Mouse (Mus musculus): ENCODE results near the gene Zswim5. TPM values are rescaled to one million over a fixed set of nuclear protein-coding genes. Genes with fewer than 3 reads are reported as not detected.
A peak's percentile ranks its signal among the peaks of the same experiment; 100 is the strongest.

The Zswim5 gene
- total RNA-seq, 1 experiment: 2.5 TPM

- no peak overlapping the region for H3K9ac ChIP-seq (ENCODE audit: insufficient read depth, low read depth, low read length, poor library complexity, severe bottlenecking)
- no peaks in the 10 kb centered on the region for H3K9me3 ChIP-seq (ENCODE audit: control insufficient read depth, insufficient read depth, low read depth, low read length)
- no peak overlapping the region for H3K27ac ChIP-seq (ENCODE audit: insufficient read depth, low read depth, low read length, poor library complexity, severe bottlenecking)
- no peak overlapping the region for H3K4me3 ChIP-seq (ENCODE audit: insufficient read depth in 1 of 2, low read depth in 1 of 2, low read length in 2 of 2, poor library complexity in 1 of 2, severe bottlenecking in 1 of 2)
- peaks cover 4 to 6% of the 10 kb centered on the region in 2 experiments; a peak in 3 of 4 replicates for H3K4me1 ChIP-seq (ENCODE audit: control insufficient read depth in 2 of 2, insufficient read depth in 2 of 2, low read length in 2 of 2, poor library complexity in 1 of 2)
- DNase-seq (ENCODE audit: low read depth, low spot score): no peak
- peaks cover 4% of the 10 kb centered on the region for H3K36me3 ChIP-seq (ENCODE audit: control insufficient read depth, insufficient read depth, low read length, poor library complexity, severe bottlenecking)
- TF ChIP-seq MAFK (IDR thresholded peaks at IDR 0.05; ENCODE audit: insufficient read depth, low read depth, low read length): no peak
- TF ChIP-seq HCFC1 (IDR thresholded peaks at IDR 0.05; ENCODE audit: borderline replicate concordance, insufficient read depth, low read length): no peak
- no peak for TF ChIP-seq ZC3H11A (IDR thresholded peaks at IDR 0.05; ENCODE audit: borderline replicate concordance, low read depth, low read length)
- TF ChIP-seq ZNF384 (IDR thresholded peaks at IDR 0.05; ENCODE audit: low read depth, low read length): no peak
- TF ChIP-seq CHD2 (IDR thresholded peaks at IDR 0.05; ENCODE audit: low read depth, low read length): no peak
- in situ Hi-C loops (cut with MboI; ENCODE audit: low sequenced_read_pairs in 2 of 2, unreplicated experiment in 2 of 2): no loop called here
These were observed 140.6 kb downstream of the Zswim5 start for GRCm38 (mm10) chr4:117017738-117018137.

GRCm38 (mm10) chr4:117018327-117018726 lies 141.2 kb downstream of the Zswim5 start:
- peaks cover 4 to 6% of the 10 kb centered on the region in 2 experiments; a peak in 3 of 4 replicates for H3K4me1 ChIP-seq (ENCODE audit: control insufficient read depth in 2 of 2, insufficient read depth in 2 of 2, low read length in 2 of 2, poor library complexity in 1 of 2)
- peaks cover 7% of the 10 kb centered on the region for H3K36me3 ChIP-seq (ENCODE audit: control insufficient read depth, insufficient read depth, low read length, poor library complexity, severe bottlenecking)
- in situ Hi-C loops (cut with MboI; ENCODE audit: low sequenced_read_pairs in 2 of 2, unreplicated experiment in 2 of 2): no loop called here
- DNase-seq (ENCODE audit: low read depth, low spot score): no peak
- H3K27ac ChIP-seq (ENCODE audit: insufficient read depth, low read depth, low read length, poor library complexity, severe bottlenecking): no peak overlapping the region
- no peaks in the 10 kb centered on the region for H3K9me3 ChIP-seq (ENCODE audit: control insufficient read depth, insufficient read depth, low read depth, low read length)
- TF ChIP-seq ZNF384 (IDR thresholded peaks at IDR 0.05; ENCODE audit: low read depth, low read length): no peak
- TF ChIP-seq MAFK (IDR thresholded peaks at IDR 0.05; ENCODE audit: insufficient read depth, low read depth, low read length): no peak
- TF ChIP-seq HCFC1 (IDR thresholded peaks at IDR 0.05; ENCODE audit: borderline replicate concordance, insufficient read depth, low read length): no peak
- no peak for TF ChIP-seq CHD2 (IDR thresholded peaks at IDR 0.05; ENCODE audit: low read depth, low read length)
- TF ChIP-seq ZC3H11A (IDR thresholded peaks at IDR 0.05; ENCODE audit: borderline replicate concordance, low read depth, low read length): no peak
- H3K9ac ChIP-seq (ENCODE audit: insufficient read depth, low read depth, low read length, poor library complexity, severe bottlenecking): no peak overlapping the region
- H3K4me3 ChIP-seq (ENCODE audit: insufficient read depth in 1 of 2, low read depth in 1 of 2, low read length in 2 of 2, poor library complexity in 1 of 2, severe bottlenecking in 1 of 2): no peak overlapping the region

- no peak within 1 kb of the TSS for H3K27ac ChIP-seq (ENCODE audit: insufficient read depth, low read depth, low read length, poor library complexity, severe bottlenecking)
- in situ Hi-C loops (cut with MboI; ENCODE audit: low sequenced_read_pairs in 2 of 2, unreplicated experiment in 2 of 2): no loop called here
- peaks cover 7% of the 10 kb centered on the region for H3K36me3 ChIP-seq (ENCODE audit: control insufficient read depth, insufficient read depth, low read length, poor library complexity, severe bottlenecking)
- H3K4me1 ChIP-seq (ENCODE audit: control insufficient read depth in 2 of 2, insufficient read depth in 2 of 2, low read length in 2 of 2, poor library complexity in 1 of 2): peaks cover 2 to 3% of the 10 kb centered on the region in 2 experiments; a peak in 1 of 4 replicates
- peak; percentile 91 for DNase-seq (ENCODE audit: low read depth, low spot score)
- H3K9ac ChIP-seq (ENCODE audit: insufficient read depth, low read depth, low read length, poor library complexity, severe bottlenecking): peak within 1 kb of the TSS; percentile 98
- H3K4me3 ChIP-seq (ENCODE audit: insufficient read depth in 1 of 2, low read depth in 1 of 2, low read length in 2 of 2, poor library complexity in 1 of 2, severe bottlenecking in 1 of 2): peak within 1 kb of the TSS; percentile 94 to 97
- no peaks in the 10 kb centered on the region for H3K9me3 ChIP-seq (ENCODE audit: control insufficient read depth, insufficient read depth, low read depth, low read length)
- TF ChIP-seq ZNF384 (IDR thresholded peaks at IDR 0.05; ENCODE audit: low read depth, low read length) (no peak), HCFC1 (IDR thresholded peaks at IDR 0.05; ENCODE audit: borderline replicate concordance, insufficient read depth, low read length) (peak; percentile 82)
These were observed 142.3 kb downstream of the Zswim5 start, which contains the start of gene Eif2b3 for GRCm38 (mm10) chr4:117019206-117020134. Gene Eif2b3, plus strand, starts transcription at chr4:117019402.

GRCm38 (mm10) chr4:117023469-117023868 lies 146.3 kb downstream of the Zswim5 start:
- H3K9me3 ChIP-seq (ENCODE audit: control insufficient read depth, insufficient read depth, low read depth, low read length): no peaks in the 10 kb centered on the region
- DNase-seq (ENCODE audit: low read depth, low spot score): no peak
- peaks cover 2 to 3% of the 10 kb centered on the region in 2 experiments; a peak in 1 of 4 replicates for H3K4me1 ChIP-seq (ENCODE audit: control insufficient read depth in 2 of 2, insufficient read depth in 2 of 2, low read length in 2 of 2, poor library complexity in 1 of 2)
- H3K27ac ChIP-seq (ENCODE audit: insufficient read depth, low read depth, low read length, poor library complexity, severe bottlenecking): no peak overlapping the region
- TF ChIP-seq ZNF384 (IDR thresholded peaks at IDR 0.05; ENCODE audit: low read depth, low read length) (no peak), CHD2 (IDR thresholded peaks at IDR 0.05; ENCODE audit: low read depth, low read length) (no peak), HCFC1 (IDR thresholded peaks at IDR 0.05; ENCODE audit: borderline replicate concordance, insufficient read depth, low read length) (no peak), ZC3H11A (IDR thresholded peaks at IDR 0.05; ENCODE audit: borderline replicate concordance, low read depth, low read length) (no peak), MAFK (IDR thresholded peaks at IDR 0.05; ENCODE audit: insufficient read depth, low read depth, low read length) (no peak)
- peaks cover 9% of the 10 kb centered on the region for H3K36me3 ChIP-seq (ENCODE audit: control insufficient read depth, insufficient read depth, low read length, poor library complexity, severe bottlenecking)
- H3K4me3 ChIP-seq (ENCODE audit: insufficient read depth in 1 of 2, low read depth in 1 of 2, low read length in 2 of 2, poor library complexity in 1 of 2, severe bottlenecking in 1 of 2): no peak overlapping the region
- no peak overlapping the region for H3K9ac ChIP-seq (ENCODE audit: insufficient read depth, low read depth, low read length, poor library complexity, severe bottlenecking)
- in situ Hi-C loops (cut with MboI; ENCODE audit: low sequenced_read_pairs in 2 of 2, unreplicated experiment in 2 of 2): no loop called here
